Mouse (Mus musculus) ES-Bruce4 (cell line): ENCODE measurements around the gene Pitpnm2.

ENCODE experiments used
- CTCF ChIP-seq: IDR thresholded peaks from one replicate; pipeline ENCODE4 v1.8.1; 2011; ENCODE audit warnings: low read depth, low read length
- EP300 ChIP-seq: IDR thresholded peaks from 2 replicates; pipeline ENCODE4 v1.6.1; 2011; ENCODE audit warnings: low read depth, low read length; ENCODE audit not compliant: insufficient read depth
- POLR2A ChIP-seq: IDR thresholded peaks from one replicate; pipeline ENCODE4 v1.8.1; 2011; ENCODE audit warnings: low read length; ENCODE audit not compliant: insufficient read depth

- TF ChIP-seq CTCF (no peak), POLR2A (no peak), EP300 (no peak)
Observed at GRCm38 (mm10) chr5:124165622-124166570, 83.7 kb downstream of the Pitpnm2 start.
